Mouse (Mus musculus): ENCODE results near the gene Sufu. TPM values are rescaled to one million over a fixed set of nuclear protein-coding genes. Genes with fewer than 3 reads are reported as not detected.

Sufu gene
- total RNA-seq, 2 experiments from 2014 or later, result 30.5 to 34.6 TPM

DNA sequence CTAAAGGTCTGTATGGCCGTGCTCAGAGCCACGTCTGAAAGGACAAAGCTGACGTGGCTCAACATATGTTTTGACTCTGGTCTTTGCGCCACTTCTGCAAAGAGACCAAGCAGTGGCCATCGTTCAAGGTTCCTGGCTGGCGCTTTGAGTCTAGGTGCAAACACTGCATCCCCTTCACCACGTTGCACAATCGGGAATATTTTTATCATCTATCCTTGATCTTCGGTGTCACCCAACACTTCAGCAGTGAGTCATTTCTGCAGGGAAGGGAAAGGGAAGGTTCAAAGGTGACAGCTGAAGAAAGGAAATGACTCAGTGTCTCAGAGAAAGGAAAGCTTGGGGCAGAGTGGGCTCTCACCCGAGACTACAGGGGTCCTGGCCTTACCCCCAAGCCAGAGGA lies 62.6 kb downstream of the Sufu start:
- no peak for DNase-seq (ENCODE audit: low spot score in 2 of 2)

DNA sequence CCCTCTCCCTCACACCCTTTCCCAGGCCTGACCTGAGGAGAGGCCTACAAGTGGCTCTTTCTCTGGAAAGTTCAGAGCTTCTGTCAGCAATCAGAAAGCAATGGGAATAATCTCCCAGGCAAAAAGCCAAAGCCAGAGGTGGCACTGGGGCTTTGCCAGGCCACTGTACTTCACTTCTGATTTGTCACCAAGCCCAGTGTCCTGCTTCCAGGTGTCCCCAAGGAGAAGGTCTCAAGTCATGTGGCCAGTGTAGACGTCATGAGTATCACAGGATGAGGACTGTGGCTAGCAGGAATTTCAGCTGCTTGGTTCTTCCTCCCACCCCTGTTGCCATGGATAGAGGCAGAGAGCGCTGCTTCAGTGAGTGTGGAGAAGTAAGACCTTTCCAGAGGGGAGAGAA lies 63.2 kb downstream of the Sufu start:
- DNase-seq (ENCODE audit: low spot score in 2 of 2), result no peak

DNA sequence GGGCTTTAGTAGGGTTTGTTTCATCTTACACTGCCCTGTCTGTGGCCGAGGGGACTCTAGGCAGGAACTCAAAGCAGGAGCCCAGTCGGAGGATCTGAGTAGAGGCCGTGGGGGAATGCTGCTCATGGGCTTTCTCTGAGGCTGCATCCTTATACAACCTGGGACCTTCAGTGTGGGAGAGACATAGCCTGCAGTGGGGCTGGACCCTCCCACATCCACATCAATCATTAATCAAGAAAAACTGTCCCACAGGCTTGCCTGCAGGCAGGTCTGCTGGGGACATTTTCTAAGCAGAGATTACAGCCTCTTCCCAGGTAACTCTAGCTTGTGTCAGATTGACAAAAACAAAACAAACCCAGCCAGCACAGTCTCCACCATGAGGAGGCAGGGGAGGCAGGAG lies 65.9 kb downstream of the Sufu start:
- no peak for DNase-seq (ENCODE audit: low spot score in 2 of 2)

DNA sequence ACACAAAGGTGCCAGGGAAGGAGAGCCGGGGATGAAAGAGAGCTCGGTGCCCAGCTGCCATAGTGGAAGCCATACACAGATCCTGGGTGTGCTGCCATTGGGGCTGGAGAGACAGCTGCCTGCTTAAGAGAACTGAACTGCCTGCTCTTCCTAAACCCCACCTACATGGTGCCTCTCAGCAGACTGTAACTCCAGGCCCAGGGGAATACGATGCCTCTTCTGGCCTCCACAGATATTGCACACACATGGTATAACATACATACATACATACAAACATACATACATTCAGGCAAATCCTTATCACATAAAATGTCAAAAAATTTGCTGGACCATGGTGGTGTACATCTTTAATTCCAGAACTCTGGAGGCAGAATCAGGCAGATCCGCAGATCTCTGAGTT lies 66.8 kb downstream of the Sufu start:
- no peak for DNase-seq (ENCODE audit: low spot score in 2 of 2)

DNA sequence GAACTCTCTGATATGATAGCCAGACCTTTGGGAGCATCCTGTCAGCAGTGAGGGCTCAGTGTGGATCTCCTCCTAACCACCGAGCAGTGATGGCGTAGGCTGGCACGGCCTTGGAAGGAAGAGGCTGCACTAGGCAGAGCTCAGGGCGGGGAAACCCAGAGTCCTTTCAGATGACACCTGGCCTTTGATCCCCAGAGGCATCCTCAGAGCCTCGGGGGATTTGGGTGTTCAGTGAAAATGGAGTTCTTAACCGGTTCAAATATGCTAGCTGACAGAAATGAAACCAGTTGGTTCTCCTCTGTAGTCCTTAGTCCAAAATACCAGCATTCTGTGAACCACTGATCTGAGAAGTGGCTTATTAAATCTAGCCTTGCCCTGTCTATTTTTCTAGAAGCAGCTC lies 69.5 kb downstream of the Sufu start:
- DNase-seq (ENCODE audit: low spot score in 2 of 2), result no peak

DNA sequence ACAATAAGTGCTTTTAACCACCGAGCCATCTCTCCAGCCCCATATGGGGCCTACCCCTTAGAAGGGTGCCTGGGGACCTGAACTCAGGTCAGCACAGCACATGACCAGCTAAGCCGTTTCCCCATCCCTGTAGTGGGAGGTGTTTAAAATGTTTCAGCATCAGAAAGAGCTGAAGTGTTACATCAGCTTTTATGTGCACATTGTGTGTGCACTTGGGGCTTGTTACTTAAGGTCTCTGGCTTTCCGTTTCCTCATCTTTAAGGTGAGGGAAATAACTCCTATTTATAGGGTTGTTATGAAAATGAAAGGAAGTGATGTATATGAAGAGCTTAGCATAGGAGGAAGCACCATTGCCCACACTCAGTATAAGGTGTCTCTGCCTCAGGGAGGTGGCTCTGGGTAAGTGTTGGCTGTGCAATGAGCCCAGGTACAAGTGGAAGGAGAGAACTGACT lies 70.4 kb downstream of the Sufu start:
- DNase-seq (ENCODE audit: low spot score in 2 of 2), result no peak

DNA sequence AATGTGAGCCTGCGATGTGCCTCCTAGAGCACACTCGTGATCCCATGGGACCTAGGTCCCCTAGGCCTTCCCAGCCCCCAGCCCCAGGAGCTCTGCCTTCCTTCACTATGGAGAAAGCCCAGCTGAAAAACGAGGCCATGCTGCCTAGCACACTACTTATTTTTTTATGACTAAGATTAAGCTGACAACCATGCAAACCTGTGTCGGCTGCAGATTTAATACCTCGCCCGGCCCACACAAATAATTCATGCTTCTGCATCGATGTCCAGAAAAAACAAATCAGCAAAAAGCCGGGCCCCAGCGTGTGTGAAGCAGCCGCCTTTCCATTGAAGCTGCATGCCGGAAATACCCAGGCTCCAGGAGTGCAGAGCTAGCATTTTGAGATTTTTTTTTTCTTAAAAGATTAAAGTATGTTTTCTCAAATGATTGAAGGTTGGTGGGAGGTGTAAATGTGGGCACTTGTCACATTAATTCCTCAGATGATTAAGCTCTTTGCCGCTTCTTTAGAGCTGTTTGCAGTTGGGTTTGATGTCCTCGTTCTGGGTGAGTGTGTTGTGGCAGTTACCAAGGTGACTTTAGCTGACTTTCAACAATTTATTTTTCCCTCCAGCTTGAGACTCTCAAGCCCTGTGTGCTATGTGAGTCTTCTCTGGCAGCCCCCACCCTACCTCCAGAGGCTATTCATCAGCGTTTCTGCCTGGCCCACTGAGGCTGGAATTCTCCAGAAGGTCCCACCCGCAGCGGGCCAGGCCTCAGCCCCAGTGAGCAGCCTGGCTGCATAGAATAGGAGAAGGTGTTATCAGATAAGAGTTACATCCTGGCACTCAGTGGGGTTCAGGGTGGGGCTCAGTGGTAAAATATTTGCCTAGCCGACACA lies 73.9 kb downstream of the Sufu start:
- DNase-seq (ENCODE audit: low spot score in 2 of 2), result no peak

DNA sequence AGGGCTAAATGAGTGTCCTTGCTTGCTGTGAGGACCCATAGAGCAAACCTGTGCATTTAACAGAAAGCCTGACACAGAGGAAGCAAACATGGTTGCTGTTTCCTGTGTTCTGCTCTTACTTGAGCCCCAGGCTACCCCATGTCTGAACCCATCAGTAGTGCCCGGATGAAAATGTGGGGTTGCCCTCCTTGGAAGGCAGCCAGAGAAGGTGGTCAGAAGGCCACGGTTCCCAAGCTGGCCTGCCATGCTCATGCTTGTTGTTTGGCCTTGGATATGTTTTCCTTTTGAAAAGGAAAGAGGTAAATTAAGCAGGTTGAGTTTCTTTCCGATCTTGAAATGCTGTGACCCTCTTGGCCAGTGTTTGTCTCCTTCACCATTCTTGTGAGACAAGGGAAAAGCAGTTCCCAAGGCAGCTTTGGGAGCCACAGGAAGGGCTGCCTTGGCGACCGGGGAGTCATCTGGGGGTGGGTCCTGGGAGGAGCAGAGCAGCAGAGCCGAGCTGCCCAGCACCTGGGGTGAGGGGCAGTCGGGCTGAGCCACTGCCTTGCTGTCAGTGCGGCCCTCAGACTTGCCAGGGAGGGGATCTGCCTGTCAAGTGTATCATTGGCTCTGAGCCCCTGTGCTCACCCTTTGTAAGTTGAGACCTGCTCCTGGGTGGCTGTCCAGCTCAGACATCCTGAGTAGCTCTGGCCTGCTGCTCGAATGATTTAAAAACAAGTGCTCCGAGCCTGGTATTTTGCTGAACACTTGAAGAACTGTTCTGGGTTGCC lies 74.8 kb downstream of the Sufu start:
- no peak for DNase-seq (ENCODE audit: low spot score in 2 of 2)

DNA sequence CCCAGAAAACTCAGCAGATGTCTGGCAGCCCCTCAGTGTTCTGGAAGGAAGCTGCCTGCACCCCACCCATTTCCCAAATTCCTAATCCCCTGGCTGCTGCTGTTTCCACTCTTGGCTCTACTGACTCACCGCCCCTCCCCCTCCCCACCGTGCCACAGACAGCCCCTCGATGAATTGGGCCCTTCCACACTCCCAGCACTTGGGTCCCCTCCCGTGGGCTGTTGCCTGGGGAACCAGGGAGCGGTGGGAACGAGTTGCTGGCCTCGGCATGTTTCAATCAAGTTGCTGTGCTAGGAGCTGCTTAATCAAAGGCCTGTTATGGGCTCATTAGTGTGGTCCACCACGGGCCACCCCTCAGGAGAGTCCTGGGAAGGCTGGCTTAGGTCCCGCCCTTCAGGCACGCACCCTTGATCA lies 80.7 kb downstream of the Sufu start:
- DNase-seq (ENCODE audit: low spot score in 2 of 2), result no peak

DNA sequence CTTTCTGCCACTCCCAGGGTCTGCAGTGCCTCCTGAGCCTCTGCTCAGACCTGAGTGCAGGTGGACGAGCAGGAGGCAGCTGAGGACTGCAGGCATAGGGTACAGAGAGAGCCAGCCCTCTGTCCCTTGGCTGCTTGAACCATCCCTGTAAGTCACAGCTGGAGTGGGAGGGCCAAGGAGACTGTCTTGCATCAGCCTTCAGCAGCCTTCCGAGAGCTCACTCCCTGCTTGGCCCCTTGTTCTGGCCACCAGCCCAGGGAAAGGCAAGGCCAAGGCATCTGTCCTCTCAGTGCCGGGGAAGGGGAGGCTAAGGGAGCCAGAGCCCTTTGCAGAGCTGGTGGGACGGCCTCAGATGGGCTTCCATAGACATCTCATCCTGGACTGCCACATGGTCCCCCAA lies 81.5 kb downstream of the Sufu start:
- no peak for DNase-seq (ENCODE audit: low spot score in 2 of 2)

DNA sequence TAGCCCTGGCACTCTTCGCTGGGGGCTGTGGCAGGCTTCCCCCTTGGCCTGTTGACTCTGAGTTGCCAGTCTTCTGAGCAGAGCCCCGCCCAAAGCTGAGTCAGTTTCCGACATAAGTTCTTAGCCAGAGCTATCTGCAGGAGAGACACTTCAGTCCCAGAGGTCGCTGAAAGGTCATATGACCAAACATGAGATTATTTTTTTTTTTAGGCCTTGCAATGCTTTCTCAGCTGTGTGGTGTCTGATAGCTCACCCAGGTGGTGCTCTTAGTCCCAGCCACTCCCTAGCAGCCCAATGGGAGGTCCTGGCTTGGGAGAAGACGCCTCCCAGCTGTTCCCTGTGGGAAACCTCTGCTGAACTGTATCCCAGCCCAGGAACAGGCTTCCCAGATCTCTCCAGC lies 82.1 kb downstream of the Sufu start:
- DNase-seq (ENCODE audit: low spot score in 2 of 2), result no peak

DNA sequence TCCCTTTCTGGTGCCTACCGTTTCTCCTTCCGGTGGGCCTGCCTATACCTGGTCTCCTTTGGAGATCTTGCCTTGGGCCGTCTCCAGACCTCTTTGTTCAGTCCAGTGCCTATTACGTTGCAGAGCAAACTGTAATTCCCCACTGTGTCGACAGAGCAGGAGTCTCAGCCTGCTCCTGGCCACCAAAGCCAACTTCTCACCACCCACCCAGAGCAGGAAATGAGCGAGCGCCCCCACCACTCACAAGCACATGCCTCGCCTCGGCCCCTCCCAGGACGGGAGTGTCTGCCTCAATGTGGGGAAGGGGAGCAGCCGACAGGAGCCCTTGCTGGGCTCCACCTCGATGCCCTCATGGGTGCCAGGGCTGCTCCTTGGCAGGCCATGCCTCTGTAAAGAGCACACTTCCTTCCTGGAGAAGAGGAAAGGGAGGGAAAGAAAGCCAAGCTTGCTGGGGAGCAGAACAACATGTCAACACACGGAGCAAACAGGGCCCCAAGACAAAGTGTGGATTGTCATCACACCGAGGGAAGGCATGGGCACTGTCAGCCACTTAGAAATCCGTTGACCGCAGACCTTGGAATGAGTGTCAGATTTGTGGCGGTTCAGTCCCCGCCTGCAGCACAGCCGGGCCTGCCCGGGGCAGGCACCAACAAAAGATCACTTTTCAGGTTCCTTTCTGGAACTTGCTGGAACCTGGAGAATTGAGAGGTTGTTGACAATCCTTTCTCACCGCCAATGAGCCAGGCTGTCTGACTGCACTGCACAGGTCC lies 82.8 kb downstream of the Sufu start:
- DNase-seq (ENCODE audit: low spot score in 2 of 2), result no peak

DNA sequence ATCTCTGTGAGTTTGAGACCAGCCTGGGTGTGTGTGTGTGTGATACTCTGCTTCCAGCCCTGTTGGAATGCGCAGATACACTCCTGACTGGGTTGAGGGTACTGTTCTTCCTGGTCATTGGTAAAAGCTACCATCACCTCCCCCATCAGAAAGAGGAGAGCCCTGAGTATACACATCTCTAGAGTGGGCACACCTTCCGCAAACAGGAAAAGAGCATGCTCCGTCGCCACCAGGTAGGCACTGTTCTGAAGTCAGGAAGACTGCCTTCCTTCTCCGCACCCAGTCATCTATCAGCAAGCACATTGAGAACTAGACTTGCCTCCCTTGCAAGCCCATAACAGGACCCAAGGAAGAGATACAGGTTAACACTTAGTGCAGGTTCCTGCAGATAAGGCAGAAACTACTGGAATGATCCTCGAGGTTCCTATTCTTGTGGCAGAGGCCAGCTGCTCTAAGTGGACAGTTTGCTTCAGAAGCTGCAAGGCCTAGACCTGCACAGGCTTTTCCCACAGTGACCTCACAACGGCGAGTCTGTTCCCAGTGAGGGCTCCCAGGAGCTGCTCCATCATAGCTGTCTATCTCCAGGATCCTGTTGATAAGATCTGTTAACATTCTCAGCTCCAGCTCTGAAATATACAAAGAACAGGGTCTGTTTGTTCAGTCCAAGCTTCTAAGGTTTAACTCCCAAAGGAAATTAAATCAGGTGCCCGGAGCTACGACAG lies 84.1 kb downstream of the Sufu start:
- DNase-seq (ENCODE audit: low spot score in 2 of 2), result no peak

DNA sequence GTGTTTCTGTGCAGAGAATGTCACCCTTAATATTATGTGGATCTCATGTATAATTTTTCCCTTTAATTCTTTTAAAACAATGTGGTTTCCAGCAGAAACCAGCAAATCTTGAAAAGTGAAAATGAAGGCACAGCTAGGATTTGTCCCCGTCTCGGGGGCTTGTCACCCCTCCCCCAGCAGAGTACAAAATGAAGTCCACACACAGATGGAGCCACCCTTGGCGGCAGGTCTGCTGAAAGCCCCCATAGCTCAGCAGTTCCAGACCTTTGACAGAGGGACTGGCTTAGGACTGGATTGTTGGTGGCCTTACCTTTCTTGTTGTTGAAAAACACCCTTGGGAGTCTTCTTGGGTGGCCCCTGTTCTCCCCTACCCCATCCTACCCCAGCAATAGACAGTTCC lies 84.7 kb downstream of the Sufu start:
- DNase-seq (ENCODE audit: low spot score in 2 of 2), result no peak

DNA sequence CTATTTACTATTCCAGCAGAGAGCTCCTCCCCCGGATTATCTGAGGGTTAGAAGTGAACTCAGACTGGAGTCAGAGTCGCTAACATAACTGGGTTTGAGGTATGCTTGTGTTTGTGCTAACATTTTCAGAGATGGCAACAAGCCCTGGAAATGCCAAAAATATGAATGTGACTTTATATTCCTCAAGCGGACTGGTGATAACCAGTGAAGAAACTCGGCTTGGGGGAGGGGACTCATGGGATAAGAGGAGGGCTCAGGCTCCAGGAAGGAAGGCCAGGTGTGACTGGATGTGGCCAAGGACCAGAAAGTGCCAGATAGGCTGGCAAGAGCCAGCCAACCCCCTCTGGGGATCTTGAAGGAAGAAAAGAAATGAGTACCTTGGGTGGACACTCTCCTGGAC lies 85.1 kb downstream of the Sufu start:
- DNase-seq (ENCODE audit: low spot score in 2 of 2), result no peak

DNA sequence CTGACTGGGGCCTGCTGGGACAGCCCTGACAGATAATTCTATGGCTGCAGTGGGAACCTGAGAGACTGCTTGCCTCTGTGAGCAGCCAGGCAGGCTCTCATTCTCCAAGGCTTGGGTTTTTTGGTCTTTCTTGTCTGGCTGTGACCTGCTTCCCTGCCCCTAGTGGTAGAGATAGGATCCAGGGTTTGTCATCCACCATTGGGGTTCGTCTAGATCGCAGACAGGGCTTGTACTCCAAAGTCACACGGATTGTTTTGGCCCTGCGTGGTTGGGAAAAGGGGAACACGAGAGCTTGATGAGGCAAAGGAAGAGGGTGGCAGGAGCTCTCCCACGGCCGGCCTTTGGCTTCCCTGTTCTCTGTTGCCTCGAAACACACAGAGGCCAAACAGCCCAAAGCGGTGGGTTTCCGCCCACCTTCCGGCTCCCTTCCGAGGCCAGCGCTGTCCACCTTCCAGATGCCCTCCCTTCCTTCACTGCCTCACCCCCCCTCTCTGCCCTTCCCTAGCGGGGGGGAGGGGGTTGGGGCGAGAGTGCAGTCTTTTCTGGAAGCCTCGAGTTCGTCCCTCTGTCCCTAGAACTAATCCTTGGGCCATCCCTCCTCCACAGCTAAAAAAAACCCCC lies 86.3 kb downstream of the Sufu start:
- DNase-seq (ENCODE audit: low spot score in 2 of 2), result no peak

DNA sequence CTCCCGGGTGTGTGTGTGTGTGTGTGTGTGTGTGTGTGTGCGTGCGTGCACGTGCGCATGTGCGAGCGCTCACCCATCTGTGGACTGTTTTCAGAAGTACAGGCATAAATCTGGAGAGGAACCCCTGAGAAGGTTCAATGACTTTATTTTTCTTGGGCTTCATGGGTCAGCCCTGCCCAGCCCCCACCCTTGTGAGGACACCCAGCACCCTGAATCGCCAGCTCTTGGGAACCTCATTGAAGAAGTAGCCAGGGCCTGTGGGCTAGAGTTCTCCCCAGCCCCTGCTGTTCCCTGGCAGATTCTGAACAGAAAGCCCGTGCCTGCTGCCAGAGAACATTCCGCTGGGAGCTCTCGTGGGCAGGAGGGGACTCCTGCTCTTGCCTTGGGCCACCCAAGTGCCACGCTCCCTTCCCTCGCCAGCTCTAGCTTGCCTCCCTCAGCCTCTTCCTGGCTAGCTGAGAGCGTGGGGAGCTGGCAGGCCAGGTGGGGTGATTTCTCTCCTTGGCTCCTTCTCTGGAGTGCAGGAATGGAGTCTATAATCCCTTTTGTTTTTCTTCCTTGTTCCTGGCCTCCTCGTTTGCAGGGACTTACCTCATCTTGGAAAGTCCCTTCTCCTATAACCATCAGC lies 87.1 kb downstream of the Sufu start:
- DNase-seq (ENCODE audit: low spot score in 2 of 2), result no peak

DNA sequence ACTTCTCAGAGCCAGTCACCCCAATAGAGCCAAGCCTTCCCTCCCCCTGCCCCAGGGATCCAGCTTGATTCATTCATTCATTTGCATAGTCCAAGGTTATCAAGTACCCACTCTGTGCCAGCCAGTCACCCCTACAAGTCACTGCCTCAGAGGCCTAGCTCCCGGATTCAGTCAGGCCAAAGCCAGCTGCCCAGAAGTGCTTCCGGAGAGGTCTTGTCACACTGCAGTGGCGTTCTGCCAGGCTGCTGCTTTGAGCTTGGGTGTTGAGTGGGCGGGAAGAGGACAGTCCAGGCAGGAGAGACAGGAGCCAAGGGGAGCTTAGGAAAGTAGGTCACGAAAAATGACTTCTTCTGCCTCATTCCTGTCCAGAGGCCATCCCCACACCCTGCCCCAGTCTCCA lies 87.8 kb downstream of the Sufu start:
- DNase-seq (ENCODE audit: low spot score in 2 of 2), result peak in 1 of 2 experiments; percentile 67

DNA sequence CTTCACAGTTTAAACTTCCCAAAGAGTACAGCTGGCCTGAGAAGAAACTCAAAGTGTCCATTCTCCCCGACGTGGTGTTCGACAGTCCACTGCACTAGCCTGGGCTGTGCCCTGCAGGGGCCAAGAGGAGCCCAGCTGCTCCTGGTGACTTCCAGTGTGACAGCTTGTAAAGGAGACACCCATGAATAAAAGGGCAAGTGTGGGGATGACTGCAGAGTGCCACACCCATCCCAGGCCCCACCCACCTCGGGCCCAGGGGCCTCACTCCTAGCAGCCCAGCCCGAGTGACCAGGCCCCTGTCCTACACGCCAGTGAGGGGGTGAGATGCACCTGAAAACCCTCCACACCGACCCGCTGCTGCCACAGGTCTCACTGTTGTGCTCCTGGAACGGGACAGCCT lies 89.2 kb downstream of the Sufu start:
- DNase-seq (ENCODE audit: low spot score in 2 of 2), result no peak

DNA sequence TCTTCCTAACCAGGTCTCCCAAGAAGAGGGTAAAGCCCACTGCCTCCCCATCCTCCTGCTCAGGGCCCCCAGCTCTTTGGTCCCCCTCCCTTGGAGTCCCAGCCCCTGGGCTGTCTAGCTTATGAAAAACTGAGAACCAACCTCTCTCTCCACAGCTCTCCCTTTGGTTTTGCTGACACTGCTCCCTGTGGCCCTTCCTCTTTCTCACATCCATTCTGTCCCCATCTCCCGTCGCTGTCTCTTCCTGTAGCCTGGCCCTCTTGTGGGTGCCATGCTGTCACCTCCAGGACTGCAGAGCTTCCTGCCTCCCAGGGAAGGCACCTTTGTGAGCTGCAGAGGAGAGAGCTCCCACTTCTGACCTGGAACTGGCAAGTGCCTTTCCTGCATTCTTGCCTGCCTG lies 90.0 kb downstream of the Sufu start:
- DNase-seq (ENCODE audit: low spot score in 2 of 2), result no peak
